Mouse (Mus musculus) mature B cell (primary cell): Measurements from ENCODE around the gene Gm10961.
"Not testable (repeated sequence)": the region's sequence is repeated elsewhere in the genome, so short reads cannot be mapped to it uniquely, and the experiment has no call there.

Experiments
- in situ Hi-C: fragments of 300-500 bp; cut with MboI; formaldehyde crosslinking; loops from 2 replicates; pipeline ENCODE4 v1.14.3; 2019

The Gm10961 gene

GRCm38 (mm10) chr3:107612902-107613525 lies 18.1 kb upstream of the Gm10961 start:
- in situ Hi-C loops: no loop called here

GRCm38 (mm10) chr3:107617800-107618199 lies 13.3 kb upstream of the Gm10961 start:
- in situ Hi-C loops: no loop called here

- in situ Hi-C loops: no loop called here
Observed at GRCm38 (mm10) chr3:107619911-107620310, 11.2 kb upstream of the Gm10961 start.

- in situ Hi-C loops: no loop called here
Observed at GRCm38 (mm10) chr3:107621286-107622075, 9.6 kb upstream of the Gm10961 start.

- in situ Hi-C loops: no loop called here
Observed at GRCm38 (mm10) chr3:107622537-107622936, 8.6 kb upstream of the Gm10961 start.

GRCm38 (mm10) chr3:107624424-107624823 lies 6.7 kb upstream of the Gm10961 start:
- in situ Hi-C loops: no loop called here

GRCm38 (mm10) chr3:107625536-107625935 lies 5.6 kb upstream of the Gm10961 start:
- in situ Hi-C loops: no loop called here

- in situ Hi-C loops: no loop called here
Observed at GRCm38 (mm10) chr3:107626751-107627150, 4.4 kb upstream of the Gm10961 start.

- in situ Hi-C loops: no loop called here
Observed at GRCm38 (mm10) chr3:107627641-107628040, 3.5 kb upstream of the Gm10961 start.

GRCm38 (mm10) chr3:107628551-107628950 lies 2.6 kb upstream of the Gm10961 start:
- in situ Hi-C loops: no loop called here

- in situ Hi-C loops: no loop called here
Observed at GRCm38 (mm10) chr3:107629411-107629810, 1.7 kb upstream of the Gm10961 start.

GRCm38 (mm10) chr3:107631523-107631958 lies 419 bp downstream of the Gm10961 start, which contains the start of gene Strip1:
Strip1 (minus strand) TSS chr3:107631694.
- in situ Hi-C loops: no loop called here

GRCm38 (mm10) chr3:107632786-107633185 lies 1.7 kb downstream of the Gm10961 start:
- in situ Hi-C loops: no loop called here

GRCm38 (mm10) chr3:107633906-107634305 lies 2.8 kb downstream of the Gm10961 start:
- in situ Hi-C loops: no loop called here

- in situ Hi-C loops: no loop called here
Observed at GRCm38 (mm10) chr3:107635836-107636235, 4.7 kb downstream of the Gm10961 start.

GRCm38 (mm10) chr3:107636236-107636635 lies 5.1 kb downstream of the Gm10961 start:
- in situ Hi-C loops: no loop called here

- in situ Hi-C loops: no loop called here
Observed at GRCm38 (mm10) chr3:107637606-107638172, 6.6 kb downstream of the Gm10961 start.

GRCm38 (mm10) chr3:107646947-107647346 lies 15.8 kb downstream of the Gm10961 start:
- in situ Hi-C loops: no loop called here

GRCm38 (mm10) chr3:107650276-107650675 lies 19.2 kb downstream of the Gm10961 start:
- in situ Hi-C loops: not testable (repeated sequence)

- in situ Hi-C loops: no loop called here
Observed at GRCm38 (mm10) chr3:107652968-107653367, 21.8 kb downstream of the Gm10961 start.

GRCm38 (mm10) chr3:107654861-107655260 lies 23.7 kb downstream of the Gm10961 start:
- in situ Hi-C loops: no loop called here

- in situ Hi-C loops: no loop called here
Observed at GRCm38 (mm10) chr3:107655491-107655890, 24.4 kb downstream of the Gm10961 start.

GRCm38 (mm10) chr3:107656151-107656550 lies 25.0 kb downstream of the Gm10961 start:
- in situ Hi-C loops: no loop called here
